Comparison of ENCODE assay signal across 8 mouse cellular contexts in the genomic region with DNA sequence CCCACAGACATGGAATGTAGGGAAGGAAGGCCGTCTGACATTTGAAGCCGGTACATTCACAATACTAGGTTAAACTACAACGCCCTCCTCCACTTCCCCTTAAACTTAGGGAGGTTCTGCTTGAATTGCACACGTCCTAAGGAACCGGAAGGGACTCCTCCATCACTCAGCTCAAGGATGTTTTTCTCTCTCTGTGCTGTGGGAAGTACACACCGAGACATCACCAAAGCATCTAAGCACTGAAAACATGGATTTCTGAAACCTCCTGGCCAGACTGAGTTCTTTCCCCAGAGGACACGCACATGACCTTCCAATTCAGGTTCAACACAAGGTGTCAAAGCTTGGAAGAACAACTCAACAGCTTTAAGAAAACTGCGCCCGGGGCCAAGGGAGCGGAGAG. TPM values are rescaled to one million over a fixed set of nuclear protein-coding genes. Genes with fewer than 3 reads are reported as not detected.
DNase-seq lines count a peak whose midpoint lies in the region; ATAC-seq and TF ChIP-seq lines count a peak whose summit lies in the region.

No protein-coding gene starts in this region.

- peak overlapping the region; percentile 68 for H3ac ChIP-seq in myocyte (ENCODE audit: control insufficient read depth, insufficient read length)

- peaks cover 16% of the 10 kb centered on the region for H3K4me1 ChIP-seq in brown adipose tissue, adult 24 weeks (ENCODE audit: control insufficient read depth, insufficient read depth, insufficient read length, low read length)
- peaks cover 42% of the 10 kb centered on the region for H3K4me1 ChIP-seq in heart, embryonic 16.5 days (ENCODE audit: control insufficient read depth, insufficient read depth, low read length)
- peaks cover 26% of the 10 kb centered on the region for H3K4me1 ChIP-seq in liver, adult 2 months (ENCODE audit: control insufficient read depth, insufficient read depth, low read length)

- peaks cover 48% of the 10 kb centered on the region for H3K79me2 ChIP-seq in liver, adult 2 months (ENCODE audit: control insufficient read depth, insufficient read depth, low read length)
- peaks cover 56% of the 10 kb centered on the region for H3K79me2 ChIP-seq in myocyte (ENCODE audit: control insufficient read depth, insufficient read depth)

- H3K27me3 ChIP-seq in heart, embryonic 16.5 days (ENCODE audit: control insufficient read depth, insufficient read depth, low read length): no peaks in the 10 kb centered on the region
- no peaks in the 10 kb centered on the region for H3K27me3 ChIP-seq in liver, adult 2 months (ENCODE audit: control insufficient read depth, insufficient read depth, low read length)
- no peaks in the 10 kb centered on the region for H3K27me3 ChIP-seq in myocyte (ENCODE audit: control insufficient read depth, insufficient read depth, insufficient read length)

- H3K4me3 ChIP-seq in brown adipose tissue, adult 24 weeks (ENCODE audit: insufficient read depth, low read depth, low read length): peak overlapping the region; percentile 93
- H3K4me3 ChIP-seq in heart, embryonic 16.5 days (ENCODE audit: low read length): peak overlapping the region; percentile 98
- peak overlapping the region; percentile 95 for H3K4me3 ChIP-seq in liver, adult 2 months (ENCODE audit: insufficient read depth, low read depth, low read length)
- peak overlapping the region; percentile 56 for H3K4me3 ChIP-seq in myocyte

- no peaks in the 10 kb centered on the region for H3K9me3 ChIP-seq in heart, embryonic 16.5 days (replicated peaks; ENCODE audit: control insufficient read depth, low read length)

- DNase-seq in heart, adult 8-10 months (ENCODE audit: low spot score): peak; percentile 35
- no peak for DNase-seq in heart, adult 11 months
- DNase-seq in liver, adult 2 months (ENCODE audit: extremely low read depth, low read depth, low spot score): peak; percentile 43
- no peak for DNase-seq in layer of hippocampus, postnatal 25 days (ENCODE audit: extremely low spot score in 1 of 2, low spot score in 1 of 2)
- DNase-seq in cerebellum, adult 9-11 months: no peak

- H3K36me3 ChIP-seq in heart, embryonic 16.5 days (ENCODE audit: control insufficient read depth, insufficient read depth): no peaks in the 10 kb centered on the region
- no peaks in the 10 kb centered on the region for H3K36me3 ChIP-seq in liver, adult 2 months (ENCODE audit: control insufficient read depth, insufficient read depth, low read length)
- H3K36me3 ChIP-seq in myocyte (ENCODE audit: control insufficient read depth, insufficient read depth): no peaks in the 10 kb centered on the region

- peak overlapping the region; percentile 87 for H3K27ac ChIP-seq in brown adipose tissue, adult 24 weeks (replicated peaks; ENCODE audit: low read depth, low read length)
- H3K27ac ChIP-seq in heart, embryonic 16.5 days (ENCODE audit: low read length): peak overlapping the region; percentile 83
- H3K27ac ChIP-seq in liver, adult 2 months (replicated peaks; ENCODE audit: insufficient read depth, low read depth, low read length): peak overlapping the region; percentile 87

- peak overlapping the region; percentile 96 for H3K4me2 ChIP-seq in heart, embryonic 16.5 days (ENCODE audit: low read depth, low read length)
- peak overlapping the region; percentile 65 for H3K4me2 ChIP-seq in myocyte (ENCODE audit: low read depth)

- TF ChIP-seq CTCF in liver, adult 2 months (IDR thresholded peaks at IDR 0.05; ENCODE audit: low read depth, low read length): no peak

- ATAC-seq in heart, embryonic 16.5 days (replicated peaks; ENCODE audit: extremely low read depth, insufficient read depth, low FRiP score): no peak

- WGBS in heart, embryonic 16.5 days: under 1% methylated on average over 10 of the region's 10 CpGs
- 0% methylated on average over 10 of the region's 10 CpGs for WGBS in liver, adult 2 months

- H3K9ac ChIP-seq in heart, embryonic 16.5 days (ENCODE audit: low read length): peak overlapping the region; percentile 98
- H3K9ac ChIP-seq in liver, adult 2 months (ENCODE audit: low read depth, low read length): peak overlapping the region; percentile 100

- TF ChIP-seq POLR2A in liver, adult 2 months (IDR thresholded peaks at IDR 0.05; ENCODE audit: extremely low read depth, insufficient read depth, low read length): no peak
- no peak for TF ChIP-seq POLR2A in myocyte (IDR thresholded peaks at IDR 0.05; ENCODE audit: insufficient read length, low read depth)

TF ChIP-seq in myocyte, 11 proteins besides CTCF, POLR2A, EP300 and RAD21:
- TF ChIP-seq USF1 (IDR thresholded peaks at IDR 0.05; ENCODE audit: low read depth): no peak
- TF ChIP-seq MYOD1 (IDR thresholded peaks at IDR 0.05; ENCODE audit: control insufficient read depth in 1 of 3, insufficient read length in 2 of 3, low read depth in 2 of 3): no peak
- no peak for TF ChIP-seq E2F4 (IDR thresholded peaks at IDR 0.05; ENCODE audit: insufficient read depth)
TF ChIP-seq in myocyte: peak in this region for 0.

RNA-seq across cellular contexts. Expression of a gene that starts 1.0 kb away (rescaled TPM):
- 10 to 100 TPM; 26.9 to 29.9 (median 28.6) TPM for total RNA-seq in heart, adult 8-10 months (2022)
- 31.6 and 39.6 TPM in 2 replicates for polyA plus RNA-seq in brown adipose tissue, adult 24 weeks (2012; ENCODE audit: insufficient read depth, insufficient read length, missing spikeins)
- 84.0 and 90.2 TPM in 2 replicates for polyA plus RNA-seq in heart, embryonic 16.5 days (2015; fragmentation: Nextera tagmentation; extraction: Ambion mirVana)
- 36.6 and 39.0 TPM in 2 replicates for total RNA-seq in liver, adult 2 months (2014; rRNA removed)
- polyA plus RNA-seq in liver, adult 2 months (2012; rRNA removed): 12.5 and 12.6 TPM in 2 replicates
- polyA plus RNA-seq in myocyte (2012; fragmentation: generic; extraction: Trizol): 24.9 TPM
- total RNA-seq in layer of hippocampus, postnatal 25 days (2021): 10 to 100 TPM; 58.6 to 64.6 TPM

RNA-seq across cellular contexts. Expression of a gene that starts 30.5 kb away (rescaled TPM):
- 10 to 100 TPM; 30.0 to 38.2 (median 35.3) TPM for total RNA-seq in heart, adult 8-10 months (2022)
- polyA plus RNA-seq in brown adipose tissue, adult 24 weeks (2012; ENCODE audit: insufficient read depth, insufficient read length, missing spikeins): 7.6 and 14.0 TPM in 2 replicates
- 16.9 and 17.5 TPM in 2 replicates for polyA plus RNA-seq in heart, embryonic 16.5 days (2015; fragmentation: Nextera tagmentation; extraction: Ambion mirVana)
- 16.9 and 17.0 TPM in 2 replicates for total RNA-seq in liver, adult 2 months (2014; rRNA removed)
- 10.5 and 12.1 TPM in 2 replicates for polyA plus RNA-seq in liver, adult 2 months (2012; rRNA removed)
- 13.5 TPM for polyA plus RNA-seq in myocyte (2012; fragmentation: generic; extraction: Trizol)
- total RNA-seq in layer of hippocampus, postnatal 25 days (2021): 10 to 100 TPM; 32.7 to 35.5 TPM

Comparison
In these comparisons a context has a peak if more than half of its experiments do, and no peak if none do; other contexts are left out.
1. DNase-seq: peak in heart, adult 8-10 months (single experiment) and liver, adult 2 months (single experiment); none in heart, adult 11 months (single experiment), layer of hippocampus, postnatal 25 days (0 of 2) and cerebellum, adult 9-11 months (single experiment).
2. Peak in every context shown above with its lines, with median percentiles within 50 percentile points of each other: H3K27ac ChIP-seq and H3K4me3 ChIP-seq.